In genomic region chr4:76621740-76622139, GRCm38 (mm10) we compare ENCODE assay signal across 19 mouse cellular contexts.
DNase-seq lines count a peak whose midpoint lies in the region; ATAC-seq and TF ChIP-seq lines count a peak whose summit lies in the region.
"Had no signal": no experiment of that assay in that cellular context is flagged by ENCODE, and none has a peak within 500 bp of the region (broad histone marks: within the 10 kb centered on the region; RNA-seq: fewer than 3 reads in every experiment).

No protein-coding gene starts in this region.

- no peak overlapping the region for H3K9ac ChIP-seq in stomach, embryonic 15.5 days
- H3K9ac ChIP-seq in stomach, postnatal 0 days (ENCODE audit: low read length): no peak overlapping the region
- H3K9ac ChIP-seq: forebrain, embryonic 13.5 days; liver, embryonic 14.5 days had no signal

- no peak; the same call in 1 of the 2 replicates for ATAC-seq in stomach, embryonic 15.5 days (ENCODE audit: insufficient read depth, low FRiP score, low read depth)
- ATAC-seq in stomach, postnatal 0 days (ENCODE audit: low FRiP score, low TSS enrichment): no peak
- ATAC-seq: forebrain, embryonic 13.5 days; hindbrain, embryonic 16.5 days; intestine, embryonic 16.5 days had no signal

- peak overlapping the region; percentile 34; the same call in 1 of the 2 replicates for H3K27ac ChIP-seq in layer of hippocampus, adult 2 months
- H3K27ac ChIP-seq in stomach, embryonic 15.5 days: peak overlapping the region; percentile 28; the same call in 1 of the 2 replicates
- H3K27ac ChIP-seq in stomach, postnatal 0 days (replicated peaks): no peak overlapping the region
- H3K27ac ChIP-seq: forebrain, embryonic 13.5 days; liver, embryonic 14.5 days; macrophage; midbrain, embryonic 10.5 days had no signal

- no peaks in the 10 kb centered on the region for H3K9me3 ChIP-seq in stomach, embryonic 15.5 days
- H3K9me3 ChIP-seq in stomach, postnatal 0 days (ENCODE audit: control insufficient read depth, low read length): no peaks in the 10 kb centered on the region
- H3K9me3 ChIP-seq: forebrain, embryonic 13.5 days; midbrain, embryonic 10.5 days had no signal

- no peak for TF ChIP-seq EP300 in stomach, postnatal 0 days (optimal IDR thresholded peaks at IDR 0.05)

- 51% methylated on average over 7 of the region's 7 CpGs for WGBS in stomach, embryonic 15.5 days
- WGBS in stomach, postnatal 0 days: 47% methylated on average over 7 of the region's 7 CpGs

- no peaks in the 10 kb centered on the region for H3K27me3 ChIP-seq in stomach, embryonic 15.5 days (replicated peaks)
- no peaks in the 10 kb centered on the region for H3K27me3 ChIP-seq in stomach, postnatal 0 days (ENCODE audit: control insufficient read depth, insufficient read depth, low read length)
- H3K27me3 ChIP-seq: forebrain, embryonic 13.5 days had no signal

- no peaks in the 10 kb centered on the region for H3K4me1 ChIP-seq in stomach, embryonic 15.5 days
- H3K4me1 ChIP-seq in stomach, postnatal 0 days (replicated peaks; ENCODE audit: control insufficient read depth, insufficient read depth): no peaks in the 10 kb centered on the region
- H3K4me1 ChIP-seq: forebrain, embryonic 13.5 days; midbrain, embryonic 10.5 days had no signal

- no peak for TF ChIP-seq CTCF in layer of hippocampus, adult 2 months (conservative IDR thresholded peaks at IDR 0.05)
- TF ChIP-seq CTCF in stomach, postnatal 0 days (IDR thresholded peaks at IDR 0.05; ENCODE audit: low read depth): no peak

- H3K36me3 ChIP-seq in stomach, embryonic 15.5 days: no peaks in the 10 kb centered on the region
- no peaks in the 10 kb centered on the region for H3K36me3 ChIP-seq in stomach, postnatal 0 days (ENCODE audit: control insufficient read depth, insufficient read depth, low read length)
- H3K36me3 ChIP-seq: midbrain, embryonic 10.5 days had no signal

- no peak overlapping the region for H3K4me3 ChIP-seq in layer of hippocampus, adult 2 months
- no peak overlapping the region for H3K4me3 ChIP-seq in stomach, embryonic 15.5 days (replicated peaks)
- H3K4me3 ChIP-seq in stomach, postnatal 0 days (ENCODE audit: low read depth, low read length): no peak overlapping the region
- H3K4me3 ChIP-seq: erythroblast, embryonic 14.5 days; forebrain, embryonic 13.5 days; midbrain, embryonic 10.5 days had no signal

- no peak overlapping the region for H3K4me2 ChIP-seq in stomach, embryonic 15.5 days
- H3K4me2 ChIP-seq in stomach, postnatal 0 days (replicated peaks; ENCODE audit: low read depth): no peak overlapping the region
- H3K4me2 ChIP-seq: forebrain, embryonic 13.5 days had no signal

- DNase-seq in frontal cortex, adult 2 months (ENCODE audit: extremely low spot score in 1 of 2, low spot score in 1 of 2): peak; percentile 14 to 58
- no peak for DNase-seq in frontal cortex, postnatal 10 days (ENCODE audit: low spot score in 2 of 2)
- peak in 1 of 2 experiments; percentile 14 for DNase-seq in layer of hippocampus, adult 2 months (ENCODE audit: low spot score in 2 of 2)
- DNase-seq in layer of hippocampus, adult 9-10 months (ENCODE audit: low spot score): no peak
- DNase-seq in stomach, postnatal 0 days (ENCODE audit: low spot score): no peak
- peak; percentile 8 for DNase-seq in right cerebral cortex, postnatal 4 days
- no peak for DNase-seq in thymus, postnatal 10 days (ENCODE audit: low spot score in 2 of 2)
- DNase-seq: adrenal gland, postnatal 36 days; cerebellum, adult 18-20 months; gastrocnemius, postnatal 25 days; thymus, postnatal 25 days had no signal

Comparison
In these comparisons a context has a peak if more than half of its experiments do, and no peak if none do; other contexts are left out.
1. DNase-seq: peak in frontal cortex, adult 2 months (2 of 2) and right cerebral cortex, postnatal 4 days (single experiment); none in frontal cortex, postnatal 10 days (0 of 2), layer of hippocampus, adult 9-10 months (single experiment), stomach, postnatal 0 days (single experiment) and thymus, postnatal 10 days (0 of 2).